Mouse (Mus musculus): ENCODE results near the gene Ncam1. TPM values are rescaled to one million over a fixed set of nuclear protein-coding genes. Genes with fewer than 3 reads are reported as not detected.

Ncam1 gene
- polyA plus RNA-seq, 1 experiment: 9.3 TPM

- DNase-seq (ENCODE audit: low read depth): no peak
These were observed 43.5 kb downstream of the Ncam1 start for GRCm38 (mm10) chr9:49755214-49755613.

GRCm38 (mm10) chr9:49751466-49751865 is 47.3 kb downstream of the Ncam1 start:
- no peak for DNase-seq (ENCODE audit: low read depth)

GRCm38 (mm10) chr9:49746176-49746575 is 52.5 kb downstream of the Ncam1 start:
- no peak for DNase-seq (ENCODE audit: low read depth)

- DNase-seq (ENCODE audit: low read depth): no peak
These were observed 53.0 kb downstream of the Ncam1 start for GRCm38 (mm10) chr9:49745696-49746095.

- DNase-seq (ENCODE audit: low read depth): no peak
These were observed 54.4 kb downstream of the Ncam1 start for GRCm38 (mm10) chr9:49744286-49744685.

- no peak for DNase-seq (ENCODE audit: low read depth)
These were observed 58.8 kb downstream of the Ncam1 start for GRCm38 (mm10) chr9:49739935-49740334.

GRCm38 (mm10) chr9:49738546-49738945 is 60.2 kb downstream of the Ncam1 start:
- no peak for DNase-seq (ENCODE audit: low read depth)

- DNase-seq (ENCODE audit: low read depth): no peak
These were observed 61.6 kb downstream of the Ncam1 start for GRCm38 (mm10) chr9:49737166-49737565.

GRCm38 (mm10) chr9:49734348-49735007 is 64.2 kb downstream of the Ncam1 start:
- DNase-seq (ENCODE audit: low read depth): no peak

GRCm38 (mm10) chr9:49733726-49734125 is 65.0 kb downstream of the Ncam1 start:
- DNase-seq (ENCODE audit: low read depth): no peak

- DNase-seq (ENCODE audit: low read depth): no peak
These were observed 69.2 kb downstream of the Ncam1 start for GRCm38 (mm10) chr9:49729479-49729878.

GRCm38 (mm10) chr9:49728211-49728610 is 70.5 kb downstream of the Ncam1 start:
- DNase-seq (ENCODE audit: low read depth): no peak

GRCm38 (mm10) chr9:49722765-49723164 is 76.0 kb downstream of the Ncam1 start:
- DNase-seq (ENCODE audit: low read depth): no peak

GRCm38 (mm10) chr9:49715121-49715520 is 83.6 kb downstream of the Ncam1 start:
- no peak for DNase-seq (ENCODE audit: low read depth)

- DNase-seq (ENCODE audit: low read depth): no peak
These were observed 84.6 kb downstream of the Ncam1 start for GRCm38 (mm10) chr9:49714091-49714490.

- DNase-seq (ENCODE audit: low read depth): no peak
These were observed 91.1 kb downstream of the Ncam1 start for GRCm38 (mm10) chr9:49707646-49708045.

GRCm38 (mm10) chr9:49704196-49704967 is 94.3 kb downstream of the Ncam1 start:
- no peak for DNase-seq (ENCODE audit: low read depth)

GRCm38 (mm10) chr9:49695371-49695770 is 103.4 kb downstream of the Ncam1 start:
- DNase-seq (ENCODE audit: low read depth): no peak

GRCm38 (mm10) chr9:49692791-49693190 is 105.9 kb downstream of the Ncam1 start:
- no peak for DNase-seq (ENCODE audit: low read depth)

- DNase-seq (ENCODE audit: low read depth): no peak
These were observed 107.4 kb downstream of the Ncam1 start for GRCm38 (mm10) chr9:49691344-49691743.

- no peak for DNase-seq (ENCODE audit: low read depth)
These were observed 115.0 kb downstream of the Ncam1 start for GRCm38 (mm10) chr9:49683566-49684273.

GRCm38 (mm10) chr9:49681848-49682469 is 116.8 kb downstream of the Ncam1 start:
- DNase-seq (ENCODE audit: low read depth): no peak
